Mouse (Mus musculus) adrenal gland, postnatal 14 days (tissue): ENCODE measurements at regions not wholly inside any gene's neighbourhood (a gene's known extent, or its start where the extent isn't known, plus 50 kb on each side); places are given as distances from the start of the nearest gene placed in this dataset.
"Not testable (repeated sequence)": the region's sequence is repeated elsewhere in the genome, so short reads cannot be mapped to it uniquely, and the experiment has no call there.

Source experiments
- DNase-seq: peaks from one replicate; pipeline ENCODE4 v3.0.0; 2021; ENCODE audit warnings: mixed read lengths

- no peak for DNase-seq
These were observed 86.5 kb downstream of the Phlda1 start for GRCm38 (mm10) chr10:111592416-111593149.

GRCm38 (mm10) chr10:111593280-111593679, 87.2 kb downstream of the Phlda1 start:
- no peak for DNase-seq

GRCm38 (mm10) chr10:111594171-111594570, 88.1 kb downstream of the Phlda1 start:
- no peak for DNase-seq

GRCm38 (mm10) chr10:111594651-111595050, 88.6 kb downstream of the Phlda1 start:
- peak; percentile 34 for DNase-seq

GRCm38 (mm10) chr10:111595513-111595995, 89.5 kb downstream of the Phlda1 start:
- no peak for DNase-seq

- DNase-seq: no peak
These were observed 92.6 kb downstream of the Phlda1 start for GRCm38 (mm10) chr10:111598650-111599049.

- DNase-seq: peak; percentile 17
These were observed 93.5 kb downstream of the Phlda1 start for GRCm38 (mm10) chr10:111599297-111600250.

- peak; percentile 67 for DNase-seq
These were observed 94.2 kb downstream of the Phlda1 start for GRCm38 (mm10) chr10:111600251-111600620.

- DNase-seq: peak; percentile 94
These were observed 94.6 kb downstream of the Phlda1 start for GRCm38 (mm10) chr10:111600677-111601099.

- no peak for DNase-seq
These were observed 97.1 kb downstream of the Phlda1 start for GRCm38 (mm10) chr10:111603166-111603565.

- DNase-seq: not testable (repeated sequence)
These were observed 101.3 kb downstream of the Phlda1 start for GRCm38 (mm10) chr10:111607381-111607780.

GRCm38 (mm10) chr10:111608385-111609093, 102.5 kb downstream of the Phlda1 start:
- no peak for DNase-seq

- no peak for DNase-seq
These were observed 103.8 kb downstream of the Phlda1 start for GRCm38 (mm10) chr10:111609889-111610288.

- DNase-seq: peak; percentile 39
These were observed 113.7 kb downstream of the Phlda1 start for GRCm38 (mm10) chr10:111619627-111620270.

- DNase-seq: no peak
These were observed 115.0 kb downstream of the Phlda1 start for GRCm38 (mm10) chr10:111620927-111621676.

- no peak for DNase-seq
These were observed 116.7 kb downstream of the Phlda1 start for GRCm38 (mm10) chr10:111622789-111623188.

- DNase-seq: no peak
These were observed 117.9 kb downstream of the Phlda1 start for GRCm38 (mm10) chr10:111624021-111624420.

GRCm38 (mm10) chr10:111624624-111625023, 118.5 kb downstream of the Phlda1 start:
- DNase-seq: no peak

- DNase-seq: no peak
These were observed 119.5 kb downstream of the Phlda1 start for GRCm38 (mm10) chr10:111625573-111625972.

GRCm38 (mm10) chr10:111626009-111626408, 119.9 kb downstream of the Phlda1 start:
- no peak for DNase-seq

GRCm38 (mm10) chr10:111636283-111636682, 130.2 kb downstream of the Phlda1 start:
- no peak for DNase-seq
